Mouse (Mus musculus): ENCODE data around the gene Ndufa5. TPM values are rescaled to one million over a fixed set of nuclear protein-coding genes. Genes with fewer than 3 reads are reported as not detected.

Ndufa5 gene
- polyA plus RNA-seq, 2 experiments = 38.9 to 326 TPM

- 61% methylated on average over 1 of the region's 1 CpGs for WGBS
- ATAC-seq (ENCODE audit: low FRiP score, low read depth) (no peak), DNase-seq (ENCODE audit: low spot score) (no peak)
- no peaks in the 10 kb centered on the region for H3K36me3 ChIP-seq (ENCODE audit: control insufficient read depth, insufficient read depth, low read length)
- no peak overlapping the region for H3K9ac ChIP-seq (ENCODE audit: low read depth, low read length, severe bottlenecking)
- no peak for TF ChIP-seq POLR2A (IDR thresholded peaks at IDR 0.05; ENCODE audit: borderline replicate concordance, extremely low read depth, insufficient read depth, insufficient read length)
- H3K4me1 ChIP-seq (ENCODE audit: control insufficient read depth, insufficient read depth, low read length) = no peaks in the 10 kb centered on the region
- no peak overlapping the region for H3K4me3 ChIP-seq (replicated peaks; ENCODE audit: low read length)
- H3K27ac ChIP-seq (replicated peaks; ENCODE audit: low read depth, low read length) = no peak overlapping the region
- H3K4me2 ChIP-seq (replicated peaks; ENCODE audit: low read depth, low read length, severe bottlenecking) = no peak overlapping the region
- H3K9me3 ChIP-seq (ENCODE audit: control insufficient read depth, low read length) = no peaks in the 10 kb centered on the region
- no peaks in the 10 kb centered on the region for H3K27me3 ChIP-seq (ENCODE audit: control insufficient read depth, insufficient read depth, low read length)
These were observed 41.9 kb upstream of the Ndufa5 start for GRCm38 (mm10) chr6:24569711-24570110.

GRCm38 (mm10) chr6:24568963-24569362, 41.1 kb upstream of the Ndufa5 start:
- no peak overlapping the region for H3K4me2 ChIP-seq (replicated peaks; ENCODE audit: low read depth, low read length, severe bottlenecking)
- H3K27ac ChIP-seq (replicated peaks; ENCODE audit: low read depth, low read length) = no peak overlapping the region
- no peaks in the 10 kb centered on the region for H3K27me3 ChIP-seq (ENCODE audit: control insufficient read depth, insufficient read depth, low read length)
- H3K9ac ChIP-seq (ENCODE audit: low read depth, low read length, severe bottlenecking) = no peak overlapping the region
- DNase-seq (ENCODE audit: low spot score) (no peak), ATAC-seq (ENCODE audit: low FRiP score, low read depth) (no peak)
- H3K4me1 ChIP-seq (ENCODE audit: control insufficient read depth, insufficient read depth, low read length) = no peaks in the 10 kb centered on the region
- H3K36me3 ChIP-seq (ENCODE audit: control insufficient read depth, insufficient read depth, low read length) = no peaks in the 10 kb centered on the region
- TF ChIP-seq POLR2A (IDR thresholded peaks at IDR 0.05; ENCODE audit: borderline replicate concordance, extremely low read depth, insufficient read depth, insufficient read length) = no peak
- WGBS = 84% methylated on average over 5 of the region's 5 CpGs
- H3K9me3 ChIP-seq (ENCODE audit: control insufficient read depth, low read length) = no peaks in the 10 kb centered on the region
- H3K4me3 ChIP-seq (replicated peaks; ENCODE audit: low read length) = no peak overlapping the region

GRCm38 (mm10) chr6:24564886-24565285, 37.1 kb upstream of the Ndufa5 start:
- ATAC-seq (ENCODE audit: low FRiP score, low read depth) = no peak
- no peak overlapping the region for H3K9ac ChIP-seq (ENCODE audit: low read depth, low read length, severe bottlenecking)
- H3K4me2 ChIP-seq (replicated peaks; ENCODE audit: low read depth, low read length, severe bottlenecking) = no peak overlapping the region
- no peaks in the 10 kb centered on the region for H3K27me3 ChIP-seq (ENCODE audit: control insufficient read depth, insufficient read depth, low read length)
- H3K4me3 ChIP-seq (replicated peaks; ENCODE audit: low read length) = no peak overlapping the region
- WGBS = 77% methylated on average over 1 of the region's 1 CpGs
- H3K9me3 ChIP-seq (ENCODE audit: control insufficient read depth, low read length) = no peaks in the 10 kb centered on the region
- H3K4me1 ChIP-seq (ENCODE audit: control insufficient read depth, insufficient read depth, low read length) = no peaks in the 10 kb centered on the region
- no peak overlapping the region for H3K27ac ChIP-seq (replicated peaks; ENCODE audit: low read depth, low read length)
- TF ChIP-seq POLR2A (IDR thresholded peaks at IDR 0.05; ENCODE audit: borderline replicate concordance, extremely low read depth, insufficient read depth, insufficient read length) = no peak
- DNase-seq (ENCODE audit: low spot score) = no peak
- no peaks in the 10 kb centered on the region for H3K36me3 ChIP-seq (ENCODE audit: control insufficient read depth, insufficient read depth, low read length)

- 73% methylated on average over 9 of the region's 9 CpGs for WGBS
- DNase-seq (ENCODE audit: low spot score) (no peak), ATAC-seq (ENCODE audit: low FRiP score, low read depth) (no peak)
- no peaks in the 10 kb centered on the region for H3K36me3 ChIP-seq (ENCODE audit: control insufficient read depth, insufficient read depth, low read length)
- no peak overlapping the region for H3K9ac ChIP-seq (ENCODE audit: low read depth, low read length, severe bottlenecking)
- no peak overlapping the region for H3K4me2 ChIP-seq (replicated peaks; ENCODE audit: low read depth, low read length, severe bottlenecking)
- no peaks in the 10 kb centered on the region for H3K9me3 ChIP-seq (ENCODE audit: control insufficient read depth, low read length)
- no peaks in the 10 kb centered on the region for H3K4me1 ChIP-seq (ENCODE audit: control insufficient read depth, insufficient read depth, low read length)
- no peaks in the 10 kb centered on the region for H3K27me3 ChIP-seq (ENCODE audit: control insufficient read depth, insufficient read depth, low read length)
- H3K27ac ChIP-seq (replicated peaks; ENCODE audit: low read depth, low read length) = no peak overlapping the region
- H3K4me3 ChIP-seq (replicated peaks; ENCODE audit: low read length) = no peak overlapping the region
- TF ChIP-seq POLR2A (IDR thresholded peaks at IDR 0.05; ENCODE audit: borderline replicate concordance, extremely low read depth, insufficient read depth, insufficient read length) = no peak
These were observed 36.3 kb upstream of the Ndufa5 start for GRCm38 (mm10) chr6:24564081-24564480.

GRCm38 (mm10) chr6:24555488-24555887, 27.7 kb upstream of the Ndufa5 start:
- Histone ChIP-seq H3K9ac (ENCODE audit: low read depth, low read length, severe bottlenecking) (no peak overlapping the region), H3K27me3 (ENCODE audit: control insufficient read depth, insufficient read depth, low read length) (no peaks in the 10 kb centered on the region), H3K4me3 (replicated peaks; ENCODE audit: low read length) (no peak overlapping the region), H3K27ac (replicated peaks; ENCODE audit: low read depth, low read length) (no peak overlapping the region), H3K4me1 (ENCODE audit: control insufficient read depth, insufficient read depth, low read length) (no peaks in the 10 kb centered on the region), H3K4me2 (replicated peaks; ENCODE audit: low read depth, low read length, severe bottlenecking) (no peak overlapping the region), H3K36me3 (ENCODE audit: control insufficient read depth, insufficient read depth, low read length) (no peaks in the 10 kb centered on the region), H3K9me3 (ENCODE audit: control insufficient read depth, low read length) (no peaks in the 10 kb centered on the region)
- TF ChIP-seq POLR2A (IDR thresholded peaks at IDR 0.05; ENCODE audit: borderline replicate concordance, extremely low read depth, insufficient read depth, insufficient read length) = no peak
- no peak for DNase-seq (ENCODE audit: low spot score)
- ATAC-seq (ENCODE audit: low FRiP score, low read depth) = no peak
- 75% methylated on average over 2 of the region's 2 CpGs for WGBS
